In genomic region chr9:110224273-110224672, GRCm38 (mm10) we compare ENCODE assay signal across 20 mouse cellular contexts. TPM values are rescaled to one million over a fixed set of nuclear protein-coding genes. Genes with fewer than 3 reads are reported as not detected.
DNase-seq lines count a peak whose midpoint lies in the region; ATAC-seq and TF ChIP-seq lines count a peak whose summit lies in the region.
"Had no signal": no experiment of that assay in that cellular context is flagged by ENCODE, and none has a peak within 500 bp of the region (broad histone marks: within the 10 kb centered on the region; RNA-seq: fewer than 3 reads in every experiment).

No protein-coding gene starts in this region.

- no peaks in the 10 kb centered on the region for H3K27me3 ChIP-seq in forebrain, postnatal 0 days (ENCODE audit: insufficient read depth, low read length)
- no peaks in the 10 kb centered on the region for H3K27me3 ChIP-seq in forebrain, embryonic 12.5 days
- no peaks in the 10 kb centered on the region for H3K27me3 ChIP-seq in neural tube, embryonic 11.5 days (ENCODE audit: control insufficient read depth, insufficient read depth, low read length)
- H3K27me3 ChIP-seq: embryonic facial prominence, embryonic 13.5 days; embryonic facial prominence, embryonic 15.5 days; forebrain, embryonic 15.5 days had no signal

- TF ChIP-seq CTCF in forebrain, postnatal 0 days (IDR thresholded peaks at IDR 0.05; ENCODE audit: low read depth): no peak

- H3K9ac ChIP-seq in forebrain, postnatal 0 days: no peak overlapping the region
- no peak overlapping the region for H3K9ac ChIP-seq in forebrain, embryonic 12.5 days
- H3K9ac ChIP-seq in neural tube, embryonic 11.5 days (ENCODE audit: low read length): no peak overlapping the region
- H3K9ac ChIP-seq: embryonic facial prominence, embryonic 13.5 days; embryonic facial prominence, embryonic 15.5 days; forebrain, embryonic 15.5 days had no signal

- no peak overlapping the region for H3K27ac ChIP-seq in forebrain, postnatal 0 days (ENCODE audit: low read depth, low read length)
- no peak overlapping the region for H3K27ac ChIP-seq in forebrain, embryonic 12.5 days
- no peak overlapping the region for H3K27ac ChIP-seq in neural tube, embryonic 11.5 days (ENCODE audit: low read depth, low read length)
- H3K27ac ChIP-seq: embryonic facial prominence, embryonic 13.5 days; embryonic facial prominence, embryonic 15.5 days; forebrain, embryonic 15.5 days had no signal

- DNase-seq in forebrain, postnatal 0 days: peak; percentile 36
- peak; percentile 51 for DNase-seq in layer of hippocampus, adult 9-10 months (ENCODE audit: low spot score)
- DNase-seq in layer of hippocampus, postnatal 10 days (ENCODE audit: low spot score in 2 of 2): no peak
- DNase-seq in neural tube, embryonic 11.5 days (ENCODE audit: low spot score): peak; percentile 5
- DNase-seq in neural tube, embryonic 10.5 days (ENCODE audit: extremely low spot score, low spot score): no peak
- DNase-seq: adrenal gland, adult 2 months; adrenal gland, postnatal 10 days; adrenal gland, postnatal 25 days; cerebellum, adult 11 months; cerebellum, adult 18-20 months; cerebellum, adult 8-10 months; cerebellum, adult 9-11 months; cerebellum, postnatal 14 days; cerebellum, postnatal 36 days; embryo, embryonic 11 days had no signal

- peaks cover 52% of the 10 kb centered on the region for H3K36me3 ChIP-seq in forebrain, postnatal 0 days (ENCODE audit: insufficient read depth)
- H3K36me3 ChIP-seq in forebrain, embryonic 12.5 days (replicated peaks): peaks cover 93% of the 10 kb centered on the region
- H3K36me3 ChIP-seq in neural tube, embryonic 11.5 days (ENCODE audit: control insufficient read depth, insufficient read depth, low read length): peaks cover 22% of the 10 kb centered on the region

- WGBS in forebrain, postnatal 0 days: 68% methylated on average over 4 of the region's 4 CpGs
- WGBS in forebrain, embryonic 12.5 days: 94% methylated on average over 4 of the region's 4 CpGs
- WGBS in neural tube, embryonic 11.5 days: 97% methylated on average over 4 of the region's 4 CpGs

- ATAC-seq in forebrain, postnatal 0 days: peak; percentile 64
- no peak for ATAC-seq in forebrain, embryonic 12.5 days (ENCODE audit: low FRiP score)
- ATAC-seq in neural tube, embryonic 11.5 days (ENCODE audit: insufficient read depth, low FRiP score, low TSS enrichment): no peak
- ATAC-seq: forebrain, embryonic 15.5 days had no signal

- H3K4me2 ChIP-seq in forebrain, postnatal 0 days (ENCODE audit: low read depth): no peak overlapping the region
- H3K4me2 ChIP-seq in forebrain, embryonic 12.5 days: no peak overlapping the region
- no peak overlapping the region for H3K4me2 ChIP-seq in neural tube, embryonic 11.5 days (ENCODE audit: low read depth)
- H3K4me2 ChIP-seq: embryonic facial prominence, embryonic 13.5 days; embryonic facial prominence, embryonic 15.5 days; forebrain, embryonic 15.5 days had no signal

- no peaks in the 10 kb centered on the region for H3K4me1 ChIP-seq in forebrain, postnatal 0 days (ENCODE audit: insufficient read depth)
- no peaks in the 10 kb centered on the region for H3K4me1 ChIP-seq in forebrain, embryonic 12.5 days
- H3K4me1 ChIP-seq in neural tube, embryonic 11.5 days (ENCODE audit: control insufficient read depth, insufficient read depth, low read length): no peaks in the 10 kb centered on the region
- H3K4me1 ChIP-seq: embryonic facial prominence, embryonic 13.5 days; embryonic facial prominence, embryonic 15.5 days; forebrain, embryonic 15.5 days had no signal

- H3K9me3 ChIP-seq in forebrain, postnatal 0 days (ENCODE audit: low read length): no peaks in the 10 kb centered on the region
- H3K9me3 ChIP-seq in forebrain, embryonic 12.5 days: no peaks in the 10 kb centered on the region
- H3K9me3 ChIP-seq in neural tube, embryonic 11.5 days (ENCODE audit: control insufficient read depth, low read length): no peaks in the 10 kb centered on the region
- H3K9me3 ChIP-seq: embryonic facial prominence, embryonic 13.5 days; embryonic facial prominence, embryonic 15.5 days; forebrain, embryonic 15.5 days had no signal

- H3K4me3 ChIP-seq in forebrain, postnatal 0 days (ENCODE audit: low read depth, low read length): no peak overlapping the region
- H3K4me3 ChIP-seq in forebrain, embryonic 12.5 days (replicated peaks): no peak overlapping the region
- H3K4me3 ChIP-seq in neural tube, embryonic 11.5 days (ENCODE audit: low read depth, low read length): no peak overlapping the region
- H3K4me3 ChIP-seq: embryonic facial prominence, embryonic 13.5 days; embryonic facial prominence, embryonic 15.5 days; erythroblast, embryonic 14.5 days; forebrain, embryonic 15.5 days had no signal

RNA-seq across cellular contexts. Expression of gene Cspg5, which starts 19.3 kb away (rescaled TPM):
- total RNA-seq in forebrain, postnatal 0 days (2014; rRNA removed): 365 and 387 TPM in 2 replicates
- polyA plus RNA-seq in forebrain, postnatal 0 days (2015; fragmentation: Nextera tagmentation; extraction: Ambion mirVana): 234 and 280 TPM in 2 replicates
- 21.9 and 22.3 TPM in 2 replicates for polyA plus RNA-seq in forebrain, embryonic 12.5 days (2016; fragmentation: Nextera tagmentation; extraction: Ambion mirVana)
- total RNA-seq in layer of hippocampus, postnatal 10 days (2021): 100 to 1,000 TPM; 410 to 459 TPM
- polyA plus RNA-seq in neural tube, embryonic 11.5 days (2014; fragmentation: Nextera tagmentation; extraction: Ambion mirVana): 19.6 and 21.3 TPM in 2 replicates

Comparison
In these comparisons a context has a peak if more than half of its experiments do, and no peak if none do; other contexts are left out.
1. DNase-seq: peak in forebrain, postnatal 0 days (single experiment), layer of hippocampus, adult 9-10 months (single experiment) and neural tube, embryonic 11.5 days (single experiment); none in layer of hippocampus, postnatal 10 days (0 of 2) and neural tube, embryonic 10.5 days (single experiment).
2. RNA of gene Cspg5, which starts 19.3 kb away (polyA plus RNA-seq): 234 to 280 TPM in forebrain, postnatal 0 days; 21.9 to 22.3 TPM in forebrain, embryonic 12.5 days and 19.6 to 21.3 TPM in neural tube, embryonic 11.5 days; every median in the first group is over 10 times any median in the second.